Comparison of ENCODE assay signal across 8 mouse cellular contexts in genomic region chr3:15154153-15154552, GRCm38 (mm10).
A peak's percentile ranks its signal among the peaks of the same experiment; 100 is the strongest.
DNase-seq lines count a peak whose midpoint lies in the region; ATAC-seq lines count a peak whose summit lies in the region.
"Had no signal": no experiment of that assay in that cellular context is flagged by ENCODE, and none has a peak within 500 bp of the region (broad histone marks: within the 10 kb centered on the region; RNA-seq: fewer than 3 reads in every experiment).

No protein-coding gene starts in this region.

- no peaks in the 10 kb centered on the region for H3K36me3 ChIP-seq in neural tube, embryonic 15.5 days
- H3K36me3 ChIP-seq in intestine, embryonic 15.5 days: no peaks in the 10 kb centered on the region

- H3K9ac ChIP-seq in neural tube, embryonic 15.5 days (replicated peaks): no peak overlapping the region
- H3K9ac ChIP-seq in intestine, embryonic 15.5 days: no peak overlapping the region

- peak; percentile 59 for ATAC-seq in neural tube, embryonic 15.5 days (ENCODE audit: low FRiP score)
- ATAC-seq in intestine, embryonic 15.5 days: no peak

- H3K9me3 ChIP-seq in neural tube, embryonic 15.5 days (replicated peaks): no peaks in the 10 kb centered on the region
- H3K9me3 ChIP-seq in intestine, embryonic 15.5 days: no peaks in the 10 kb centered on the region

- H3K27ac ChIP-seq in neural tube, embryonic 15.5 days (replicated peaks): no peak overlapping the region
- no peak overlapping the region for H3K27ac ChIP-seq in intestine, embryonic 15.5 days

- no peak overlapping the region for H3K4me3 ChIP-seq in neural tube, embryonic 15.5 days (replicated peaks)
- no peak overlapping the region for H3K4me3 ChIP-seq in intestine, embryonic 15.5 days (replicated peaks)
- H3K4me3 ChIP-seq: myocyte had no signal

- H3K4me2 ChIP-seq in neural tube, embryonic 15.5 days: no peak overlapping the region
- no peak overlapping the region for H3K4me2 ChIP-seq in intestine, embryonic 15.5 days (replicated peaks)

- no peak for DNase-seq in neural tube, embryonic 10.5 days (ENCODE audit: extremely low spot score, low spot score)
- peak; percentile 88 for DNase-seq in cerebellum, adult 9-10 months
- peak; percentile 25 to 34 for DNase-seq in heart, adult 9 months (ENCODE audit: low spot score in 2 of 2)
- DNase-seq in left cerebral cortex, postnatal 25 days (ENCODE audit: low spot score in 2 of 2): peak; percentile 53 to 86
- DNase-seq in right cerebral cortex, postnatal 4 days: peak; percentile 49

- H3K4me1 ChIP-seq in neural tube, embryonic 15.5 days: no peaks in the 10 kb centered on the region
- no peaks in the 10 kb centered on the region for H3K4me1 ChIP-seq in intestine, embryonic 15.5 days (replicated peaks)

- intact Hi-C loops in left cerebral cortex, postnatal 25 days (cut with DNase I): no loop called here

- H3K27me3 ChIP-seq in neural tube, embryonic 15.5 days (replicated peaks): no peaks in the 10 kb centered on the region
- H3K27me3 ChIP-seq in intestine, embryonic 15.5 days (replicated peaks): no peaks in the 10 kb centered on the region

- WGBS in neural tube, embryonic 15.5 days: 79% methylated on average over 3 of the region's 3 CpGs
- WGBS in intestine, embryonic 15.5 days: 74% methylated on average over 3 of the region's 3 CpGs
